Comparison of ENCODE assay signal across 18 mouse cellular contexts in the genomic region with DNA sequence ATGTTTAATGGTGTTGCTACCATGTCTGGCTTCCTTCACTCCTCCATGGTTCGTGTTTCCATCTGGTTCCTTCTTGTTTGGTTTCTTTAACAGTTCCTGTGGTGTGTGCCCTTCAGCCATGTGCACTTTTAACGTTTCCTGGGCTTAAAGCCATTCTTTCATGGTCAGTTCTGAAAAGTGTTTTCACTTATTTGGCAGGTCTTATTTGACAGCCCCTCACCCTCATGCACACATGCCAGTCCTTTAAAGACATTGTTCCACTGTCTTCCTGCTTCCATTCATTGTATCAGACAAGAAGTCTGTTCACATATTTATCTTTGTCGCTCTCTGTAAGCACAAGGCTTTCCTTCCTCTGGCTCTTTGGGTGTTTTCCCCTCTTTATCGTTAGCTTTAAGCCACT.
A peak's percentile ranks its signal among the peaks of the same experiment; 100 is the strongest.
DNase-seq lines count a peak whose midpoint lies in the region; ATAC-seq lines count a peak whose summit lies in the region.
"Had no signal": no experiment of that assay in that cellular context is flagged by ENCODE, and none has a peak within 500 bp of the region (broad histone marks: within the 10 kb centered on the region; RNA-seq: fewer than 3 reads in every experiment).

No protein-coding gene starts in this region.

- H3K36me3 ChIP-seq in intestine, embryonic 14.5 days (ENCODE audit: control insufficient read depth, insufficient read depth, low read length) = no peaks in the 10 kb centered on the region
- no peaks in the 10 kb centered on the region for H3K36me3 ChIP-seq in intestine, embryonic 16.5 days (ENCODE audit: control insufficient read depth, insufficient read depth, low read length)
- no peaks in the 10 kb centered on the region for H3K36me3 ChIP-seq in lung, embryonic 16.5 days (ENCODE audit: control insufficient read depth, insufficient read depth, low read length)
- H3K36me3 ChIP-seq in macrophage (ENCODE audit: inconsistent target) = no peaks in the 10 kb centered on the region
- H3K36me3 ChIP-seq: embryonic facial prominence, embryonic 12.5 days; forebrain, embryonic 15.5 days; hindbrain, embryonic 10.5 days had no signal

- no peaks in the 10 kb centered on the region for H3K27me3 ChIP-seq in intestine, embryonic 14.5 days (replicated peaks; ENCODE audit: control insufficient read depth, insufficient read depth, low read length)
- H3K27me3 ChIP-seq in intestine, embryonic 16.5 days (replicated peaks; ENCODE audit: control insufficient read depth, insufficient read depth, low read length) = no peaks in the 10 kb centered on the region
- no peaks in the 10 kb centered on the region for H3K27me3 ChIP-seq in lung, embryonic 16.5 days (ENCODE audit: control insufficient read depth, insufficient read depth, low read depth, low read length)
- H3K27me3 ChIP-seq: embryonic facial prominence, embryonic 12.5 days; forebrain, embryonic 15.5 days had no signal

- peak; percentile 25 for DNase-seq in intestine, embryonic 14.5 days (ENCODE audit: low spot score)
- DNase-seq in lung, adult 18-20 months = no peak
- no peak for DNase-seq in kidney, adult 18-20 months
- DNase-seq: adrenal gland, adult 8-10 months; adrenal gland, postnatal 36 days; cerebellum, adult 11 months; cerebellum, adult 8-10 months; cerebellum, postnatal 14 days; gastrocnemius, postnatal 36 days; heart, adult 2 months had no signal

- H3K79me2 ChIP-seq in macrophage (ENCODE audit: inconsistent target) = no peaks in the 10 kb centered on the region

- H3K27ac ChIP-seq in intestine, embryonic 14.5 days (ENCODE audit: low read depth) = no peak overlapping the region
- no peak overlapping the region for H3K27ac ChIP-seq in intestine, embryonic 16.5 days (ENCODE audit: low read length)
- H3K27ac ChIP-seq in lung, embryonic 16.5 days (ENCODE audit: low read length) = peak overlapping the region; percentile 47; the same call in 1 of the 2 replicates
- H3K27ac ChIP-seq in macrophage = peak overlapping the region; percentile 19; the same call in 1 of the 2 replicates
- H3K27ac ChIP-seq: embryonic facial prominence, embryonic 12.5 days; forebrain, embryonic 15.5 days; heart, adult 2 months; hindbrain, embryonic 10.5 days; hindbrain, embryonic 14.5 days had no signal

- no peak for ATAC-seq in intestine, embryonic 14.5 days (replicated peaks; ENCODE audit: low FRiP score, low TSS enrichment, low read depth)
- no peak for ATAC-seq in intestine, embryonic 16.5 days
- ATAC-seq in lung, embryonic 16.5 days (ENCODE audit: low read depth) = peak; percentile 68
- ATAC-seq in common myeloid progenitor, adult 5-6 weeks (replicated peaks; ENCODE audit: low read depth, poor library complexity, severe bottlenecking) = 0 out of 2 replicates have a peak, but pooled peaks have one; percentile 35
- ATAC-seq: forebrain, embryonic 15.5 days had no signal

- no peaks in the 10 kb centered on the region for H3K9me3 ChIP-seq in intestine, embryonic 14.5 days (ENCODE audit: control insufficient read depth, low read length)
- H3K9me3 ChIP-seq in intestine, embryonic 16.5 days (ENCODE audit: control insufficient read depth, low read length) = no peaks in the 10 kb centered on the region
- no peaks in the 10 kb centered on the region for H3K9me3 ChIP-seq in lung, embryonic 16.5 days (ENCODE audit: control insufficient read depth, low read length)
- H3K9me3 ChIP-seq: embryonic facial prominence, embryonic 12.5 days; forebrain, embryonic 15.5 days; hindbrain, embryonic 10.5 days had no signal

- WGBS in intestine, embryonic 14.5 days = 56% methylated on average over 4 of the region's 4 CpGs
- WGBS in intestine, embryonic 16.5 days = 61% methylated on average over 4 of the region's 4 CpGs
- WGBS in lung, embryonic 16.5 days = 49% methylated on average over 4 of the region's 4 CpGs
- WGBS in macrophage (ENCODE audit: missing documents) = 49% methylated on average over 3 of the region's 4 CpGs

- H3K9ac ChIP-seq in intestine, embryonic 14.5 days (ENCODE audit: low read length) = no peak overlapping the region
- no peak overlapping the region for H3K9ac ChIP-seq in intestine, embryonic 16.5 days (ENCODE audit: low read depth, low read length)
- no peak overlapping the region for H3K9ac ChIP-seq in lung, embryonic 16.5 days (ENCODE audit: low read length)
- H3K9ac ChIP-seq: embryonic facial prominence, embryonic 12.5 days; forebrain, embryonic 15.5 days; hindbrain, embryonic 14.5 days had no signal

- H3K4me1 ChIP-seq in intestine, embryonic 14.5 days (replicated peaks; ENCODE audit: control insufficient read depth, insufficient read depth, low read length) = no peaks in the 10 kb centered on the region
- H3K4me1 ChIP-seq in intestine, embryonic 16.5 days (ENCODE audit: control insufficient read depth, insufficient read depth, low read length) = no peaks in the 10 kb centered on the region
- no peaks in the 10 kb centered on the region for H3K4me1 ChIP-seq in lung, embryonic 16.5 days (replicated peaks; ENCODE audit: control insufficient read depth, insufficient read depth, low read length)
- H3K4me1 ChIP-seq: embryonic facial prominence, embryonic 12.5 days; hindbrain, embryonic 10.5 days had no signal

- no peak overlapping the region for H3K4me3 ChIP-seq in intestine, embryonic 14.5 days (ENCODE audit: low read depth, low read length)
- H3K4me3 ChIP-seq in intestine, embryonic 16.5 days (ENCODE audit: low read length) = no peak overlapping the region
- H3K4me3 ChIP-seq in lung, embryonic 16.5 days (ENCODE audit: low read length) = no peak overlapping the region
- no peak overlapping the region for H3K4me3 ChIP-seq in macrophage (ENCODE audit: inconsistent target)
- H3K4me3 ChIP-seq: embryonic facial prominence, embryonic 12.5 days; forebrain, embryonic 15.5 days; heart, adult 2 months; hindbrain, embryonic 10.5 days had no signal

- H3K4me2 ChIP-seq in intestine, embryonic 14.5 days (ENCODE audit: low read length) = no peak overlapping the region
- H3K4me2 ChIP-seq in intestine, embryonic 16.5 days (ENCODE audit: low read depth, low read length) = no peak overlapping the region
- H3K4me2 ChIP-seq in lung, embryonic 16.5 days (ENCODE audit: low read depth, low read length) = no peak overlapping the region
- H3K4me2 ChIP-seq: embryonic facial prominence, embryonic 12.5 days; forebrain, embryonic 15.5 days; hindbrain, embryonic 14.5 days had no signal

Comparison
In these comparisons a context has a peak if more than half of its experiments do, and no peak if none do; other contexts are left out.
1. ATAC-seq: peak in lung, embryonic 16.5 days (single experiment) and common myeloid progenitor, adult 5-6 weeks (single experiment); none in intestine, embryonic 14.5 days (single experiment) and intestine, embryonic 16.5 days (single experiment).
2. H3K27ac ChIP-seq: peak in lung, embryonic 16.5 days (single experiment) and macrophage (single experiment); none in intestine, embryonic 14.5 days (single experiment) and intestine, embryonic 16.5 days (single experiment).